Mouse (Mus musculus) intestine, postnatal 0 days (tissue): ENCODE measurements around the gene Wdr19. TPM values are rescaled to one million over a fixed set of nuclear protein-coding genes. Genes with fewer than 3 reads are reported as not detected.
A peak's percentile ranks its signal among the peaks of the same experiment; 100 is the strongest.
"Not testable (repeated sequence)": the region's sequence is repeated elsewhere in the genome, so short reads cannot be mapped to it uniquely, and the experiment has no call there.

ENCODE experiments used
- ATAC-seq: fragments of 200-750 bp; cut with Nextera tagmentation; 2 replicates; pipeline ENCODE4 v1.8.0; 2017; ENCODE audit warnings: mild to moderate bottlenecking, moderate TSS enrichment, moderate library complexity
- H3K27ac ChIP-seq: fragments of 300-500 bp; sonication (generic); 2 replicates; pipeline ENCODE4 v1.5.1; 2014; ENCODE audit warnings: mild to moderate bottlenecking, low read depth, low read length, moderate library complexity
- H3K27me3 ChIP-seq: fragments of 300-500 bp; sonication (generic); replicated peaks from 2 replicates; pipeline ENCODE4 v1.6.1; 2014; ENCODE audit warnings: low read length, mixed read lengths; ENCODE audit not compliant: control insufficient read depth, insufficient read depth
- H3K36me3 ChIP-seq: fragments of 300-500 bp; sonication (generic); 2 replicates; pipeline ENCODE4 v1.6.1; 2014; ENCODE audit warnings: mild to moderate bottlenecking, moderate library complexity; ENCODE audit not compliant: control insufficient read depth, insufficient read depth
- H3K4me1 ChIP-seq: fragments of 300-500 bp; sonication (generic); replicated peaks from 2 replicates; pipeline ENCODE4 v1.6.1; 2014; ENCODE audit warnings: antibody characterized with exemption, low read length, mixed read lengths; ENCODE audit not compliant: control insufficient read depth, insufficient read depth
- H3K4me2 ChIP-seq: fragments of 300-500 bp; sonication (generic); replicated peaks from 2 replicates; pipeline ENCODE4 v1.6.1; 2014; ENCODE audit warnings: low read depth, mild to moderate bottlenecking, moderate library complexity
- H3K4me3 ChIP-seq: fragments of 300-500 bp; sonication (generic); 2 replicates; pipeline ENCODE4 v1.5.1; 2014; ENCODE audit warnings: low read depth, low read length
- H3K9ac ChIP-seq: fragments of 300-500 bp; sonication (generic); 2 replicates; pipeline ENCODE4 v1.6.1; 2014; ENCODE audit warnings: mild to moderate bottlenecking, low read depth, low read length
- H3K9me3 ChIP-seq: fragments of 300-500 bp; sonication (generic); 2 replicates; pipeline ENCODE4 v1.6.1; 2016; ENCODE audit warnings: mixed run types; ENCODE audit not compliant: control insufficient read depth
- CTCF ChIP-seq: sonication (generic); IDR thresholded peaks from 2 replicates; pipeline ENCODE4 v1.5.1; 2016; ENCODE audit warnings: low read depth, mild to moderate bottlenecking, control low read depth, antibody characterized with exemption, moderate library complexity
- WGBS: fragments of 180-500 bp; shearing (Covaris S2); extraction: QIAGEN DNeasy Blood & Tissue Kit; methylation state at CpG from one replicate; pipeline ENCODE4 v1.1.7; 2014; 5-methylcytosine and 5-hydroxymethylcytosine counted together
- polyA plus RNA-seq: library from polyadenylated mRNA; unstranded; fragments of >200 nt; fragmentation: Nextera tagmentation; extraction: Ambion mirVana; gene quantifications from 2 replicates; pipeline ENCODE4 v1.2.1, GENCODE M21; 2015

Gene Wdr19
- polyA plus RNA-seq, 1 experiment from 2014 or later = 1.7 TPM

- WGBS = 86% methylated on average over 14 of the region's 14 CpGs
- no peaks in the 10 kb centered on the region for H3K4me1 ChIP-seq
- no peak overlapping the region for H3K27ac ChIP-seq
- peaks cover 33% of the 10 kb centered on the region for H3K36me3 ChIP-seq
- no peaks in the 10 kb centered on the region for H3K9me3 ChIP-seq
- no peak overlapping the region for H3K4me2 ChIP-seq
- no peak overlapping the region for H3K9ac ChIP-seq
- no peak for ATAC-seq
- H3K27me3 ChIP-seq = no peaks in the 10 kb centered on the region
- H3K4me3 ChIP-seq = no peak overlapping the region
- TF ChIP-seq CTCF = no peak
Observed at GRCm38 (mm10) chr5:65257910-65258505, 58.5 kb downstream of the Wdr19 start.

- Histone ChIP-seq H3K4me2 (no peak overlapping the region), H3K27ac (no peak overlapping the region), H3K9ac (no peak overlapping the region), H3K4me3 (no peak overlapping the region), H3K4me1 (no peaks in the 10 kb centered on the region), H3K27me3 (no peaks in the 10 kb centered on the region), H3K36me3 (peaks cover 64% of the 10 kb centered on the region), H3K9me3 (no peaks in the 10 kb centered on the region)
- TF ChIP-seq CTCF = no peak
- no peak for ATAC-seq
- 83% methylated on average over 3 of the region's 3 CpGs for WGBS
Observed at GRCm38 (mm10) chr5:65273966-65274365, 74.5 kb downstream of the Wdr19 start.

- TF ChIP-seq CTCF = no peak
- H3K9me3 ChIP-seq = no peaks in the 10 kb centered on the region
- H3K36me3 ChIP-seq = peaks cover 37% of the 10 kb centered on the region
- no peaks in the 10 kb centered on the region for H3K27me3 ChIP-seq
- 92% methylated on average over 6 of the region's 6 CpGs for WGBS
- H3K4me1 ChIP-seq = no peaks in the 10 kb centered on the region
- no peak overlapping the region for H3K4me2 ChIP-seq
- H3K4me3 ChIP-seq = no peak overlapping the region
- ATAC-seq = no peak
- H3K27ac ChIP-seq = no peak overlapping the region
- no peak overlapping the region for H3K9ac ChIP-seq
Observed at GRCm38 (mm10) chr5:65279133-65279651, 79.7 kb downstream of the Wdr19 start.

GRCm38 (mm10) chr5:65281216-65281615, 81.7 kb downstream of the Wdr19 start:
- Histone ChIP-seq H3K27ac (no peak overlapping the region), H3K27me3 (no peaks in the 10 kb centered on the region), H3K9me3 (no peaks in the 10 kb centered on the region), H3K4me2 (no peak overlapping the region), H3K4me1 (no peaks in the 10 kb centered on the region), H3K4me3 (no peak overlapping the region), H3K9ac (no peak overlapping the region), H3K36me3 (peaks cover 32% of the 10 kb centered on the region)
- WGBS = 90% methylated on average over 3 of the region's 3 CpGs
- no peak for TF ChIP-seq CTCF
- no peak for ATAC-seq

- Histone ChIP-seq H3K4me3 (no peak overlapping the region), H3K27me3 (no peaks in the 10 kb centered on the region), H3K9ac (no peak overlapping the region), H3K4me1 (no peaks in the 10 kb centered on the region), H3K36me3 (peaks cover 39% of the 10 kb centered on the region), H3K27ac (no peak overlapping the region), H3K4me2 (no peak overlapping the region), H3K9me3 (no peaks in the 10 kb centered on the region)
- TF ChIP-seq CTCF = peak; percentile 57
- no peak for ATAC-seq
- 94% methylated on average over 3 of the region's 3 CpGs for WGBS
Observed at GRCm38 (mm10) chr5:65284171-65284570, 84.7 kb downstream of the Wdr19 start.

GRCm38 (mm10) chr5:65287751-65288701, 88.5 kb downstream of the Wdr19 start:
- Histone ChIP-seq H3K4me1 (no peaks in the 10 kb centered on the region), H3K9ac (no peak overlapping the region), H3K36me3 (peaks cover 51% of the 10 kb centered on the region), H3K4me3 (no peak overlapping the region), H3K4me2 (no peak overlapping the region), H3K9me3 (no peaks in the 10 kb centered on the region), H3K27ac (no peak overlapping the region), H3K27me3 (no peaks in the 10 kb centered on the region)
- 89% methylated on average over 24 of the region's 24 CpGs for WGBS
- TF ChIP-seq CTCF = no peak
- no peak for ATAC-seq

- H3K4me3 ChIP-seq, H3K4me1 ChIP-seq, H3K27me3 ChIP-seq, ATAC-seq, H3K4me2 ChIP-seq, H3K9me3 ChIP-seq, H3K9ac ChIP-seq, H3K27ac ChIP-seq: not testable (repeated sequence)
- WGBS = 90% methylated on average over 8 of the region's 8 CpGs
- H3K36me3 ChIP-seq = peaks cover 51% of the 10 kb centered on the region
Observed at GRCm38 (mm10) chr5:65289009-65289408, 89.5 kb downstream of the Wdr19 start.
